11 mouse cellular contexts compared by ENCODE assay signal in the genomic region with DNA sequence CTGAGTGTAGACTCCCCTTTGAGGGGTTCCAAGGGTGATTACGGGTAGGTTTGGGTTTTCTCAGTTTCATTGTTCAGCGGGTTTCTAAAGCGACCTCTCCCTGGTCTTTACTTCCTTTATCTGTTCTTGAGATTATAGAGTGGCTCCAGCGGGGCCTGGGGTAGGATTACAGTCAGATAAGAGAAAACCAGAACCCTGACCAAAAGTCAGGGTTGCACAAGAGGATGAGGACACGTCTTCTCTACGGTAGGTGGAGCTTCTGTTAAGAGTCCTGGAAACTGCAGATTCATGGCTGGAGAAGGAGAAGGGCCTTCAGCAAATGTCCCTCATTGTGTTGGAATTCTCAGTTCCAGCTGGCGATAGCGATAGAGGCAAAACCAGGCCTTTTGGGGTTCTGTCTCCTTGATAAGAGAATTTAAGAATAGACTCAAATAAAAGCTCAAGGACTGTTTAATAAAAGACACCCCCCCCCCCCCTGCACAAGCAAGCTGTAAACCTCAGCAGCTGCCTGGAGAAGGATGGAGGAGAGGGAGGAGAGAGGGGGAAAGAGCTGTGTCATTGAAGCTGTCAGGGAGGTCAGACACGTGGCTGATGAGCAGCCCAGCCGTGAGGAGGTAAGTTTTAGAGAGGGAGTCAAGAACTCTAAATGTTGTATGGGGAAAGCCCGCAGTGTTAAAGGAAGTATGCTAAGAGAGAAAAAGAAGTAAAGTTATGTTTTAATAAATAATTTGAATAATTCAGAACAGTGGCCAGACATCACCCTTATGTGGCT. TPM values are rescaled to one million over a fixed set of nuclear protein-coding genes. Genes with fewer than 3 reads are reported as not detected.
A peak's percentile ranks its signal among the peaks of the same experiment; 100 is the strongest.
DNase-seq lines count a peak whose midpoint lies in the region; ATAC-seq and TF ChIP-seq lines count a peak whose summit lies in the region.
"Had no signal": no experiment of that assay in that cellular context is flagged by ENCODE, and none has a peak within 500 bp of the region (broad histone marks: within the 10 kb centered on the region; RNA-seq: fewer than 3 reads in every experiment).

No protein-coding gene starts in this region.

- no peak overlapping the region for H3K9ac ChIP-seq in liver, postnatal 0 days (replicated peaks)
- no peak overlapping the region for H3K9ac ChIP-seq in liver, adult 2 months (ENCODE audit: low read depth, low read length)
- H3K9ac ChIP-seq: lung, embryonic 14.5 days had no signal

- TF ChIP-seq CTCF in liver, postnatal 0 days (IDR thresholded peaks at IDR 0.05; ENCODE audit: low read depth), result no peak
- TF ChIP-seq CTCF in liver, adult 2 months (IDR thresholded peaks at IDR 0.05; ENCODE audit: low read depth, low read length), result no peak
- TF ChIP-seq CTCF in gastrocnemius, adult 2 months (IDR thresholded peaks at IDR 0.05), result no peak

- TF ChIP-seq EP300 in liver, postnatal 0 days (IDR thresholded peaks at IDR 0.05; ENCODE audit: low read depth), result no peak

- H3ac ChIP-seq in myocyte (ENCODE audit: control insufficient read depth, insufficient read length), result no peak overlapping the region

- H3K4me3 ChIP-seq in liver, postnatal 0 days (ENCODE audit: low read depth, low read length), result no peak overlapping the region
- no peak overlapping the region for H3K4me3 ChIP-seq in liver, adult 2 months (ENCODE audit: insufficient read depth, low read depth, low read length)
- no peak overlapping the region for H3K4me3 ChIP-seq in myocyte
- no peak overlapping the region for H3K4me3 ChIP-seq in gastrocnemius, adult 2 months

- DNase-seq in liver (peak; percentile 32), R1 (ENCODE audit: low read depth, low spot score) (peak; percentile 18)
- DNase-seq in liver, postnatal 0 days, result no peak
- peak; percentile 78 for DNase-seq in liver, adult 2 months (ENCODE audit: extremely low read depth, low read depth, low spot score)
- DNase-seq in gastrocnemius, postnatal 14 days, result no peak
- no peak for DNase-seq in natural killer cell, adult 2 months (ENCODE audit: low spot score in 2 of 2)
- no peak for DNase-seq in gastrocnemius, adult 2 months
- DNase-seq: kidney, postnatal 36 days; lung, embryonic 14.5 days had no signal

- H3K27ac ChIP-seq in liver, postnatal 0 days (ENCODE audit: low read depth), result no peak overlapping the region
- no peak overlapping the region for H3K27ac ChIP-seq in liver, adult 2 months (replicated peaks; ENCODE audit: insufficient read depth, low read depth, low read length)
- no peak overlapping the region for H3K27ac ChIP-seq in gastrocnemius, adult 2 months

- no peaks in the 10 kb centered on the region for H3K79me2 ChIP-seq in liver, adult 2 months (ENCODE audit: control insufficient read depth, insufficient read depth, low read length)
- H3K79me2 ChIP-seq in myocyte (ENCODE audit: control insufficient read depth, insufficient read depth), result no peaks in the 10 kb centered on the region

- no peaks in the 10 kb centered on the region for H3K36me3 ChIP-seq in liver, postnatal 0 days (replicated peaks; ENCODE audit: insufficient read depth, low read length)
- H3K36me3 ChIP-seq in liver, adult 2 months (ENCODE audit: control insufficient read depth, insufficient read depth, low read length), result no peaks in the 10 kb centered on the region
- H3K36me3 ChIP-seq in myocyte (ENCODE audit: control insufficient read depth, insufficient read depth), result no peaks in the 10 kb centered on the region

- no peaks in the 10 kb centered on the region for H3K27me3 ChIP-seq in liver, postnatal 0 days (ENCODE audit: insufficient read depth, low read length)
- no peaks in the 10 kb centered on the region for H3K27me3 ChIP-seq in liver, adult 2 months (ENCODE audit: control insufficient read depth, insufficient read depth, low read length)
- H3K27me3 ChIP-seq in myocyte (ENCODE audit: control insufficient read depth, insufficient read depth, insufficient read length), result no peaks in the 10 kb centered on the region

- no peak for ATAC-seq in liver, postnatal 0 days
- ATAC-seq: midbrain, embryonic 16.5 days had no signal

- 0 out of 2 replicates have a peak, but pooled peaks cover 6% of the 10 kb centered on the region for H3K4me1 ChIP-seq in liver, postnatal 0 days (ENCODE audit: insufficient read depth)
- H3K4me1 ChIP-seq in liver, adult 2 months (ENCODE audit: control insufficient read depth, insufficient read depth, low read length), result peaks cover 6% of the 10 kb centered on the region; the same call in 1 of the 2 replicates

- no peaks in the 10 kb centered on the region for H3K9me3 ChIP-seq in liver, postnatal 0 days (ENCODE audit: low read length)

- 30% methylated on average over 11 of the region's 11 CpGs for WGBS in liver, postnatal 0 days (ENCODE audit: insufficient replicate concordance)
- 57% methylated on average over 11 of the region's 11 CpGs for WGBS in liver, adult 2 months

- H3K4me2 ChIP-seq in liver, postnatal 0 days (ENCODE audit: low read depth, low read length), result no peak overlapping the region
- H3K4me2 ChIP-seq in myocyte (ENCODE audit: low read depth), result no peak overlapping the region
- H3K4me2 ChIP-seq: lung, embryonic 14.5 days had no signal

- no peak for TF ChIP-seq POLR2A in liver, adult 2 months (IDR thresholded peaks at IDR 0.05; ENCODE audit: extremely low read depth, insufficient read depth, low read length)
- no peak for TF ChIP-seq POLR2A in myocyte (IDR thresholded peaks at IDR 0.05; ENCODE audit: insufficient read length, low read depth)

- intact Hi-C loops in gastrocnemius, postnatal 14 days (cut with DNase I; ENCODE audit: low total_unique reads), result no loop called here
- intact Hi-C loops in gastrocnemius, adult 2 months (cut with DNase I), result no loop called here

TF ChIP-seq in myocyte, 11 proteins besides CTCF, POLR2A, EP300 and RAD21:
- TF ChIP-seq REST (IDR thresholded peaks at IDR 0.05; ENCODE audit: insufficient read depth, insufficient read length) (no peak), CEBPB (IDR thresholded peaks at IDR 0.05; ENCODE audit: insufficient read depth, poor library complexity, severe bottlenecking) (peak; percentile 68), MAX (IDR thresholded peaks at IDR 0.05; ENCODE audit: low read depth) (no peak)

RNA-seq across cellular contexts. Expression of gene Jade1, which starts 2.6 kb away (rescaled TPM):
- polyA plus RNA-seq in liver, postnatal 0 days (2015; fragmentation: Nextera tagmentation; extraction: Ambion mirVana), result 6.8 and 7.2 TPM in 2 replicates
- total RNA-seq in liver, adult 2 months (2014; rRNA removed), result 29.0 and 37.4 TPM in 2 replicates
- polyA plus RNA-seq in liver, adult 2 months (2012; rRNA removed), result 15.0 and 20.3 TPM in 2 replicates
- 8.8 TPM for polyA plus RNA-seq in myocyte (2012; fragmentation: generic; extraction: Trizol)
- total RNA-seq in gastrocnemius, postnatal 14 days (2021), result 10 to 100 TPM; 16.4 to 22.3 TPM
- 10 to 100 TPM; 17.5 to 24.2 TPM for total RNA-seq in gastrocnemius, adult 2 months (2021)

Comparison
In these comparisons a context has a peak if more than half of its experiments do, and no peak if none do; other contexts are left out.
1. DNase-seq: peak in liver (single experiment), R1 (single experiment) and liver, adult 2 months (single experiment); none in liver, postnatal 0 days (single experiment), gastrocnemius, postnatal 14 days (single experiment), natural killer cell, adult 2 months (0 of 2) and gastrocnemius, adult 2 months (single experiment).